Mouse (Mus musculus) embryonic facial prominence, embryonic 10.5 days (tissue): Measurements from ENCODE around the gene Zbtb7a. TPM values are rescaled to one million over a fixed set of nuclear protein-coding genes. Genes with fewer than 3 reads are reported as not detected.
"Not testable (repeated sequence)": the region's sequence is repeated elsewhere in the genome, so short reads cannot be mapped to it uniquely, and the experiment has no call there.

ENCODE experiments used
- DNase-seq: peaks from one replicate; pipeline ENCODE4 v3.0.0-alpha.2; 2017; ENCODE audit warnings: low spot score
- H3K27ac ChIP-seq: fragments of 300-500 bp; sonication (generic); replicated peaks from 2 replicates; pipeline ENCODE4 v1.5.1; 2016; ENCODE audit warnings: mild to moderate bottlenecking
- H3K27me3 ChIP-seq: fragments of 300-500 bp; sonication (generic); replicated peaks from 2 replicates; pipeline ENCODE4 v1.6.1; 2016; ENCODE audit warnings: low read depth, mild to moderate bottlenecking; ENCODE audit not compliant: poor library complexity, severe bottlenecking
- H3K36me3 ChIP-seq: fragments of 300-500 bp; sonication (generic); replicated peaks from 2 replicates; pipeline ENCODE4 v1.6.1; 2016; ENCODE audit warnings: mild to moderate bottlenecking, moderate library complexity
- H3K4me1 ChIP-seq: fragments of 300-500 bp; sonication (generic); 2 replicates; pipeline ENCODE4 v1.6.1; 2016
- H3K4me3 ChIP-seq: fragments of 300-500 bp; sonication (generic); 2 replicates; pipeline ENCODE4 v1.5.1; 2016; ENCODE audit warnings: mild to moderate bottlenecking, moderate library complexity
- H3K9me3 ChIP-seq: fragments of 300-500 bp; sonication (generic); 2 replicates; pipeline ENCODE4 v1.6.1; 2016; ENCODE audit warnings: mild to moderate bottlenecking
- WGBS: fragments of 180-500 bp; shearing (Covaris S2); methylation state at CpG from one replicate; pipeline ENCODE4 v1.1.7; 2016; 5-methylcytosine and 5-hydroxymethylcytosine counted together
- polyA plus RNA-seq: library from polyadenylated mRNA; unstranded; fragments of >200 nt; fragmentation: Nextera tagmentation; extraction: Ambion mirVana; gene quantifications from 2 replicates; pipeline ENCODE4 v1.2.1, GENCODE M21; 2016

Zbtb7a gene
- polyA plus RNA-seq, 1 experiment from 2014 or later, result 11.7 TPM

GRCm38 (mm10) chr10:81161602-81162317 is 26.7 kb downstream of the Zbtb7a start:
- 93% methylated on average over 8 of the region's 8 CpGs for WGBS

GRCm38 (mm10) chr10:81162318-81162652 is 27.3 kb downstream of the Zbtb7a start:
- Histone ChIP-seq H3K4me3 (no peak overlapping the region), H3K9me3 (no peaks in the 10 kb centered on the region), H3K4me1 (peaks cover 29% of the 10 kb centered on the region), H3K27ac (no peak overlapping the region), H3K27me3 (no peaks in the 10 kb centered on the region), H3K36me3 (peaks cover 86% of the 10 kb centered on the region)
- DNase-seq, result no peak
- WGBS, result 75% methylated on average over 2 of the region's 2 CpGs

More at GRCm38 (mm10) chr10:81161602-81162317, 26.7 kb downstream of the Zbtb7a start:
- H3K4me1 ChIP-seq, result peaks cover 24% of the 10 kb centered on the region
- no peaks in the 10 kb centered on the region for H3K27me3 ChIP-seq
- no peak for DNase-seq
- peaks cover 91% of the 10 kb centered on the region for H3K36me3 ChIP-seq
- no peaks in the 10 kb centered on the region for H3K9me3 ChIP-seq
- no peak overlapping the region for H3K27ac ChIP-seq
- H3K4me3 ChIP-seq, result no peak overlapping the region

- Histone ChIP-seq H3K9me3 (no peaks in the 10 kb centered on the region), H3K4me3 (peak overlapping the region; percentile 13), H3K27ac (no peak overlapping the region), H3K4me1 (peaks cover 48% of the 10 kb centered on the region), H3K27me3 (no peaks in the 10 kb centered on the region), H3K36me3 (peaks cover 58% of the 10 kb centered on the region)
- WGBS, result 87% methylated on average over 8 of the region's 8 CpGs
- no peak for DNase-seq
Measured at GRCm38 (mm10) chr10:81165118-81165517, 30.1 kb downstream of the Zbtb7a start.

GRCm38 (mm10) chr10:81167200-81168086 is 32.4 kb downstream of the Zbtb7a start, which contains the start of gene Pias4:
Gene Pias4, minus strand, starts transcription at chr10:81167923.
- peak; percentile 100 for DNase-seq
- Histone ChIP-seq H3K9me3 (no peaks in the 10 kb centered on the region), H3K27me3 (no peaks in the 10 kb centered on the region), H3K27ac (peak within 1 kb of the TSS; percentile 91), H3K4me1 (peaks cover 42% of the 10 kb centered on the region), H3K4me3 (peak within 1 kb of the TSS; percentile 99), H3K36me3 (peaks cover 35% of the 10 kb centered on the region)
- WGBS, result 1% methylated on average over 64 of the region's 64 CpGs

- peaks cover 29% of the 10 kb centered on the region for H3K36me3 ChIP-seq
- WGBS, result 6% methylated on average over 5 of the region's 5 CpGs
- H3K27ac ChIP-seq, result peak overlapping the region; percentile 91
- H3K27me3 ChIP-seq, result no peaks in the 10 kb centered on the region
- H3K9me3 ChIP-seq, result no peaks in the 10 kb centered on the region
- no peak for DNase-seq
- H3K4me3 ChIP-seq, result peak overlapping the region; percentile 99
- peaks cover 42% of the 10 kb centered on the region for H3K4me1 ChIP-seq
Measured at GRCm38 (mm10) chr10:81168087-81168431, 33.0 kb downstream of the Zbtb7a start.

- DNase-seq, result peak; percentile 87
- Histone ChIP-seq H3K4me1 (peaks cover 49% of the 10 kb centered on the region), H3K36me3 (peaks cover 22% of the 10 kb centered on the region), H3K4me3 (peak overlapping the region; percentile 99), H3K27me3 (no peaks in the 10 kb centered on the region), H3K27ac (peak overlapping the region; percentile 91), H3K9me3 (no peaks in the 10 kb centered on the region)
- WGBS, result 6% methylated on average over 29 of the region's 29 CpGs
Measured at GRCm38 (mm10) chr10:81168521-81169244, 33.7 kb downstream of the Zbtb7a start.

GRCm38 (mm10) chr10:81169411-81169900 is 34.4 kb downstream of the Zbtb7a start:
- not testable (repeated sequence) for H3K27ac ChIP-seq, H3K27me3 ChIP-seq, H3K9me3 ChIP-seq, DNase-seq
- Histone ChIP-seq H3K36me3 (peaks cover 15% of the 10 kb centered on the region), H3K4me1 (peaks cover 56% of the 10 kb centered on the region), H3K4me3 (peak overlapping the region; percentile 99; the same call in 1 of the 2 replicates)
- 44% methylated on average over 14 of the region's 14 CpGs for WGBS

GRCm38 (mm10) chr10:81173132-81173531 is 38.1 kb downstream of the Zbtb7a start:
- Histone ChIP-seq H3K4me1 (peaks cover 57% of the 10 kb centered on the region), H3K36me3 (peaks cover 12% of the 10 kb centered on the region), H3K27ac (peak overlapping the region; percentile 98), H3K9me3 (no peaks in the 10 kb centered on the region), H3K27me3 (no peaks in the 10 kb centered on the region), H3K4me3 (peak overlapping the region; percentile 58)
- DNase-seq, result peak; percentile 91
- 4% methylated on average over 21 of the region's 21 CpGs for WGBS

GRCm38 (mm10) chr10:81174617-81175344 is 39.8 kb downstream of the Zbtb7a start:
- H3K27me3 ChIP-seq, result no peaks in the 10 kb centered on the region
- peak overlapping the region; percentile 98 for H3K27ac ChIP-seq
- peak; percentile 93 for DNase-seq
- H3K9me3 ChIP-seq, result no peaks in the 10 kb centered on the region
- 2% methylated on average over 29 of the region's 29 CpGs for WGBS
- H3K4me3 ChIP-seq, result peak overlapping the region; percentile 58
- peaks cover 58% of the 10 kb centered on the region for H3K4me1 ChIP-seq
- H3K36me3 ChIP-seq, result peaks cover 28% of the 10 kb centered on the region

GRCm38 (mm10) chr10:81175345-81175701 is 40.3 kb downstream of the Zbtb7a start:
- not testable (repeated sequence) for DNase-seq, H3K27me3 ChIP-seq, H3K9me3 ChIP-seq
- Histone ChIP-seq H3K4me3 (peak overlapping the region; percentile 58), H3K27ac (peak overlapping the region; percentile 98), H3K36me3 (peaks cover 34% of the 10 kb centered on the region), H3K4me1 (peaks cover 63% of the 10 kb centered on the region)
- WGBS, result 20% methylated on average over 4 of the region's 4 CpGs

GRCm38 (mm10) chr10:81175936-81176465 is 41.0 kb downstream of the Zbtb7a start:
- Histone ChIP-seq H3K36me3 (peaks cover 41% of the 10 kb centered on the region), H3K27ac (peak overlapping the region; percentile 98), H3K4me3 (peak overlapping the region; percentile 76), H3K4me1 (peaks cover 70% of the 10 kb centered on the region), H3K27me3 (no peaks in the 10 kb centered on the region), H3K9me3 (no peaks in the 10 kb centered on the region)
- whole genome bisulfite sequencing, result 10% methylated on average over 13 of the region's 13 CpGs
- DNase-seq, result no peak
